Mouse (Mus musculus) embryonic facial prominence, embryonic 13.5 days (tissue): ENCODE data around the gene Hmga1. TPM values are rescaled to one million over a fixed set of nuclear protein-coding genes. Genes with fewer than 3 reads are reported as not detected.

Experiments used
- ATAC-seq: fragments of 200-750 bp; cut with Nextera tagmentation; 2 replicates; pipeline ENCODE4 v1.8.0; 2017; ENCODE audit warnings: low read depth; ENCODE audit not compliant: insufficient number of reproducible peaks, insufficient read depth, low FRiP score, low TSS enrichment
- H3K27ac ChIP-seq: fragments of 300-500 bp; sonication (generic); 2 replicates; pipeline ENCODE4 v1.5.1; 2015; ENCODE audit warnings: moderate library complexity, mild to moderate bottlenecking, inconsistent platforms
- H3K27me3 ChIP-seq: fragments of 300-500 bp; sonication (generic); 2 replicates; pipeline ENCODE4 v1.6.1; 2015; ENCODE audit warnings: mild to moderate bottlenecking, inconsistent platforms
- H3K36me3 ChIP-seq: fragments of 300-500 bp; sonication (generic); 2 replicates; pipeline ENCODE4 v1.6.1; 2015; ENCODE audit warnings: mild to moderate bottlenecking, inconsistent platforms
- H3K4me1 ChIP-seq: fragments of 300-500 bp; sonication (generic); 2 replicates; pipeline ENCODE4 v1.6.1; 2015; ENCODE audit warnings: inconsistent platforms
- H3K4me2 ChIP-seq: fragments of 300-500 bp; sonication (generic); 2 replicates; pipeline ENCODE4 v1.6.1; 2015; ENCODE audit warnings: moderate library complexity, mild to moderate bottlenecking, inconsistent platforms
- H3K4me3 ChIP-seq: fragments of 300-500 bp; sonication (generic); 2 replicates; pipeline ENCODE4 v1.5.1; 2015; ENCODE audit warnings: mild to moderate bottlenecking, inconsistent platforms
- H3K9ac ChIP-seq: fragments of 300-500 bp; sonication (generic); 2 replicates; pipeline ENCODE4 v1.6.1; 2015; ENCODE audit warnings: mild to moderate bottlenecking, inconsistent platforms
- H3K9me3 ChIP-seq: fragments of 300-500 bp; sonication (generic); 2 replicates; pipeline ENCODE4 v1.6.1; 2016; ENCODE audit warnings: inconsistent platforms
- WGBS: fragments of 180-500 bp; shearing (Covaris S2); methylation state at CpG from one replicate; pipeline ENCODE4 v1.1.7; 2015; ENCODE audit warnings: mixed read lengths; 5-methylcytosine and 5-hydroxymethylcytosine counted together
- polyA plus RNA-seq: library from polyadenylated mRNA; unstranded; fragments of >200 nt; fragmentation: Nextera tagmentation; extraction: Ambion mirVana; gene quantifications from 2 replicates; pipeline ENCODE4 v1.2.1, GENCODE M21; 2015

The Hmga1 gene
- 227 and 258 TPM in 2 replicates for polyA plus RNA-seq

DNA sequence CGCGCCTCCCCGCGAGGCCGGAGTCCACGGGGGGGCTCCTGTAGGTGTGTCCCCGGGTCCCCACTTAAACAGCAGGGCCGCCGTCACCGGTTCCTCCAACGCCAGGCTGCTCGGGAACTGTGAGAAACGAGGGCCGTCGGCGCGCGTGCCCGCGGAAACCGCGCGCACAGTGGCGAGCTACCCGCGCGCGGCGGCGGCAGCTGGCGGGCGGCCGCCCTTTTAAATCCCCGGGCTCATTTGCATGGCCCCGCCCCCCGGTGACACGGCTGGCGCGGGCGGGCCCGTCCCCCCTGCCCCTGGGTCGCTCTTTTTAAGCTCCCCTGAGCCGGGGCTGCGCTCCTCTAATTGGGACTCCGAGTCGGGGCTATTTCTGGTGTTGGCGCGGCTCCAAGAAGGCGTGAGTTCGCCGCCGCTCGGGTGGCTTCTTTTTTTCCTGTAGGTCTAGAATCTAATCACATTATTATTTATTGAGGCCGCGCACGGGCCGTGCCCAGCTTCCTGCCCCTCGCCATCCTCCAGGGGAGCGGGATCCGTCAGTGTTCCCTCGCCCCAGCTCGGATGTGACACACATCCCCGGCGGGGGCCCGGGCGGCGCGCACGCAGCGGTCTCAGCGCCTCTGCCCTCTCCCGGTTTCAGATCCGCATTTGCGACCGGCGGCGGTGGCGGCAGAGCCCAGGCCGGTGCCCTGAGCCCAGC lies at the start of gene Hmga1:
Gene Hmga1 (plus strand): TSS at position 183 of the 697 bp plus-strand sequence.
- ATAC-seq = peak; percentile 64
- Histone ChIP-seq H3K36me3 (peaks cover 14% of the 10 kb centered on the region), H3K27me3 (no peaks in the 10 kb centered on the region), H3K27ac (peak within 1 kb of the TSS; percentile 97), H3K4me3 (peak within 1 kb of the TSS; percentile 85), H3K9me3 (no peaks in the 10 kb centered on the region), H3K4me1 (peaks cover 42% of the 10 kb centered on the region), H3K4me2 (peak within 1 kb of the TSS; percentile 78), H3K9ac (peak within 1 kb of the TSS; percentile 94)
- whole genome bisulfite sequencing = under 1% methylated on average over 79 of the region's 79 CpGs

- Histone ChIP-seq H3K4me1 (peaks cover 37% of the 10 kb centered on the region), H3K9ac (no peak overlapping the region), H3K4me3 (no peak overlapping the region), H3K4me2 (no peak overlapping the region), H3K27me3 (peaks cover 70% of the 10 kb centered on the region), H3K27ac (no peak overlapping the region), H3K36me3 (no peaks in the 10 kb centered on the region), H3K9me3 (no peaks in the 10 kb centered on the region)
- no peak for ATAC-seq
- 87% methylated on average over 7 of the region's 7 CpGs for WGBS
Observed at GRCm38 (mm10) chr17:27506871-27507590, 49.3 kb upstream of the Hmga1 start.

GRCm38 (mm10) chr17:27507591-27507945 lies 48.7 kb upstream of the Hmga1 start:
- H3K4me3 ChIP-seq = no peak overlapping the region
- no peaks in the 10 kb centered on the region for H3K36me3 ChIP-seq
- no peak for ATAC-seq
- no peak overlapping the region for H3K4me2 ChIP-seq
- H3K4me1 ChIP-seq = peaks cover 37% of the 10 kb centered on the region
- H3K9ac ChIP-seq = no peak overlapping the region
- 80% methylated on average over 7 of the region's 7 CpGs for WGBS
- peaks cover 71% of the 10 kb centered on the region for H3K27me3 ChIP-seq
- H3K27ac ChIP-seq = no peak overlapping the region
- no peaks in the 10 kb centered on the region for H3K9me3 ChIP-seq

DNA sequence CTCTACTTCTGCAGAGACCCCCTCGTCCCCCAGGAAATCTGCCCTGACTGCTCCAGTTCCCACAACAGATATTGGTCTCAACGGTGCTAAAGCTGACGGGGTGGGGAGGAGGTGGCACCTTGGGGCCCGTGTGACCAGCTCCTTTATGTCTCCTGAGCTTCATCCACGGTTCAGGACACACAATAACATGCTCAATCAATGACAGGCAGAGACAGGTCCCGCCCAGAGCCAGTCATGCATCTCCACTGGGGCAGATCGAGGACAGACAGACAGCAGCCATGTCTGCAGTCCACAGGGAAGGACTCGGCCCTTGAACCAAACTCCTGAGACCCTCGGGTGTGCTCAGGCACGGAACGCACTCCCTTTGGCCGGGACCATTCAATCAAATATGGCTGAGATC lies 48.3 kb upstream of the Hmga1 start:
- Histone ChIP-seq H3K4me3 (no peak overlapping the region), H3K4me2 (no peak overlapping the region), H3K9me3 (no peaks in the 10 kb centered on the region), H3K9ac (no peak overlapping the region), H3K27ac (no peak overlapping the region), H3K4me1 (peaks cover 34% of the 10 kb centered on the region), H3K27me3 (peaks cover 71% of the 10 kb centered on the region), H3K36me3 (no peaks in the 10 kb centered on the region)
- 71% methylated on average over 12 of the region's 12 CpGs for WGBS
- ATAC-seq = no peak

DNA sequence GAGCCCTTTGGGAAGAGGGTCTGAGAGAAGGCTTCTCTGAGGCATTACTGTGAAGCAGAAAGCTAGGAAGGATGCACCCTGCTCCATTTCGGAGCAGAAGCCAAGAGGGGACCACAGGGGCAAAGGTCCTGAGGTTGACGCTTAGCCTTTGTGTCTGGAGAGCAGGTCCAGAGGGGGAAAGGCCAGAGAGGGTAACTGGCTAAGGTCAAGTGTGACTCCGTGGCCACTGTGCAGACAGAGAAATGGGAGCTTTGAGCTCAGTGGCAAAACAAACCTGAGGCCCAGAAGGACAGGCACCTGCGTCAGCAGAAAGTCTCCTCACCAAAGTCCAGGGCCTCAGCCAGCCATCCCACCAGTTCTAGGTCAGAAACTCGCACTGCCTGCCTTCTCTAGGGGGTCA lies 47.8 kb upstream of the Hmga1 start:
- H3K27me3 ChIP-seq = peaks cover 74% of the 10 kb centered on the region

DNA sequence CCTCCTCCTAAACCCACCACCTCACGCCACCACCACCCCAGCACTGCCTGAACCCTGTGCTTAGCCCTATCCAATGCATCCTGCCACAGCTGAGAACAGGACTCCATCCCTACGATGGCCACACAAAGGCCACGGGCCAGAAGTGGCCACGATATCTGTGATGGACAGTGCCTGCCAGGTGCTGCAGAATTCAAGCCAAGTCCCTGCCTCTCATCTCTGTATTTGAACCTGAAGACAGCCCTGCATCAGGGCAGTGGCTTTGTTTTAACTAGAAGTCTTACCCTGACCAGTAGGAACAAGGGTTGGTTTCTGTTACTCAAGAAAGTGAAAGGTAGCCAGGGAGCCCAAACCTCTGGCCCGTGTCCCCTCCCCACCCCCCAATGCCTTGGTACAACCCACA lies 47.2 kb upstream of the Hmga1 start:
- Histone ChIP-seq H3K27ac (no peak overlapping the region), H3K9ac (no peak overlapping the region), H3K36me3 (no peaks in the 10 kb centered on the region), H3K4me2 (no peak overlapping the region), H3K4me3 (no peak overlapping the region), H3K27me3 (peaks cover 79% of the 10 kb centered on the region), H3K4me1 (peaks cover 39% of the 10 kb centered on the region), H3K9me3 (no peaks in the 10 kb centered on the region)
- 79% methylated on average over 5 of the region's 5 CpGs for WGBS
- ATAC-seq = no peak

More for the DNA sequence above, 47.8 kb upstream of the Hmga1 start:
- Histone ChIP-seq H3K27ac (no peak overlapping the region), H3K9ac (no peak overlapping the region), H3K36me3 (no peaks in the 10 kb centered on the region), H3K4me1 (peaks cover 34% of the 10 kb centered on the region), H3K4me3 (no peak overlapping the region), H3K4me2 (no peak overlapping the region), H3K9me3 (no peaks in the 10 kb centered on the region)
- no peak for ATAC-seq
- WGBS = 58% methylated on average over 5 of the region's 5 CpGs

GRCm38 (mm10) chr17:27510258-27511124 lies 45.8 kb upstream of the Hmga1 start:
- Histone ChIP-seq H3K9me3 (no peaks in the 10 kb centered on the region), H3K4me2 (no peak overlapping the region), H3K36me3 (no peaks in the 10 kb centered on the region), H3K27ac (no peak overlapping the region), H3K27me3 (peaks cover 94% of the 10 kb centered on the region), H3K4me3 (no peak overlapping the region), H3K4me1 (peaks cover 28% of the 10 kb centered on the region), H3K9ac (no peak overlapping the region)
- ATAC-seq = no peak
- WGBS = 51% methylated on average over 9 of the region's 9 CpGs

DNA sequence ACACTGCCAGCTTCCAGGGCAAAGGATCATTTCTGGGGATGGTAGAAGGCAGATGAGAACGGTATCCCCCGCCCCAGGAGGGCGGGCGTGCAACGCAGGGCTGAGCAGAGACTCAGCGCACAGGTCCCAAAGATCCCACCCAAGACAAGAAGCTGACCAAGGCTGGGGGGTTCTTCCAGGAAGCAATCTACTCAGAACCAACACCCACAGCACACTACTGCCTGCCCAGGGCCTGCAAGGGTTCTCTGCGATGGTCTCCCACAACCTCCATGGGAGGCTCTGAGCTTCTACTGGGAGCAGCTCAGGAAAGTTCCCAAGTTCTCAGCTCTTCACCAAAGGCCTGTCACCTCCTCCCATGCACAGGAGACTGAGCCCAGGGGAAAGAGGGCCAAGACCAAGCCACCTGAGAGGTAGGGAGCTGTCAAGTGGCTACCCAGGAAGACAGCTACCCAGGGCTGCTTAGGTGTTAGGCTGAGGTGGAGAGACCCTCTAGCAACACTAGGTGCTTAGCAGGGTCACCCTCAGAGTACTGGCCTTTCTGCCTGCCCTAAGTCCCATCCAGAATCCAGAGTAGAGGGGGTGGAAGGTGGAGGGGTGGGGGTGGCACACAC lies 45.1 kb upstream of the Hmga1 start:
- Histone ChIP-seq H3K27me3 (peaks cover 99% of the 10 kb centered on the region), H3K4me1 (peaks cover 21% of the 10 kb centered on the region), H3K9ac (no peak overlapping the region), H3K27ac (no peak overlapping the region), H3K4me3 (0 out of 2 replicates have a peak overlapping the region, but pooled peaks have one; percentile 60), H3K36me3 (no peaks in the 10 kb centered on the region), H3K4me2 (peak overlapping the region; percentile 100; the same call in 1 of the 2 replicates), H3K9me3 (no peaks in the 10 kb centered on the region)
- ATAC-seq = no peak
- 88% methylated on average over 7 of the region's 7 CpGs for WGBS

DNA sequence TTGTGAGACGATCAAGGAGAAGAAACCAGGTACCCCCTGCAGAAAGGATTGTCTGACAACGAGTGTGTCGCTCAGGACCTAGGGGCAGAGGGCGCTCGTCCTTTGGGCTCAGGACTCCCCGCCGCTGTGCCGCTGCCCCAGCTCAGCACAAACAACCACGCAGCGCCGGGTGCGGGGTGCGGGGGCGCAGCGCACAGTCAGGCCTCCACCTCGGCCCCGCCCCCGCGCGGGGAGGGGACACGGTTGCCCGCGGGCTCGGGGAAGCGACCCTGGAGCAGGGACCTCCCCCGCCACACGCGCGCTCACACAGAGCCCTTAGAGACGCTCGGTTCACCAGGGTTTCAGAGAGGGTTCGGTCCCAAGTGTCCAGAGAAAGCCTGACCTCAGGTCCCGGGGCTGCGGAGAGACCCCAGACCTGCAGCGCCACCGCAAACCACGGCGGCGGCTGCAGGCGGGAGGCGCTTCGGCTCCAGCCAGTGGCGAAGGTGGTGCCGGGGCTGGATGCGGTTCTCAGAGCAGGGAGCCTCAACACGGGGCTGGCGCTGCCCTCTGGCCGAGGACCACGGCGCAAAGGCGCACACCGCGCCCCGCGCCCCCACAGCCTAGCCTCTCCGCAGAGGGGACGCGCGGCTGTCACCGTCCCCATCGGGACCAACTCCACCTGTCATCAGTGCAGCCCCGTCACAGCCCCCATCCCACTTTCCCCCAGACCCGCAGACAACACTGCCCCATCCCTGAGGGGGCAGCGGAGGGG lies 44.3 kb upstream of the Hmga1 start:
- no peak overlapping the region for H3K27ac ChIP-seq
- under 1% methylated on average over 58 of the region's 64 CpGs for WGBS

GRCm38 (mm10) chr17:27512619-27513161 lies 43.6 kb upstream of the Hmga1 start:
- Histone ChIP-seq H3K4me1 (peaks cover 18% of the 10 kb centered on the region), H3K9ac (peak overlapping the region; percentile 70), H3K27ac (no peak overlapping the region), H3K27me3 (peaks cover 98% of the 10 kb centered on the region), H3K4me3 (peak overlapping the region; percentile 60), H3K36me3 (no peaks in the 10 kb centered on the region), H3K9me3 (no peaks in the 10 kb centered on the region), H3K4me2 (peak overlapping the region; percentile 100)
- ATAC-seq = no peak
- under 1% methylated on average over 66 of the region's 78 CpGs for WGBS

More for the DNA sequence above, 44.3 kb upstream of the Hmga1 start:
- Histone ChIP-seq H3K4me1 (peaks cover 18% of the 10 kb centered on the region), H3K9ac (peak overlapping the region; percentile 70), H3K27me3 (peaks cover 98% of the 10 kb centered on the region), H3K36me3 (no peaks in the 10 kb centered on the region), H3K4me2 (peak overlapping the region; percentile 100), H3K9me3 (no peaks in the 10 kb centered on the region), H3K4me3 (peak overlapping the region; percentile 60)
- no peak for ATAC-seq
